Mouse (Mus musculus) MEL (cell line): ENCODE data around the gene Sec24d. TPM values are rescaled to one million over a fixed set of nuclear protein-coding genes. Genes with fewer than 3 reads are reported as not detected.

Source experiments
- DNase-seq: peaks from one replicate; pipeline ENCODE4 v3.0.0; 2011; ENCODE audit warnings: low read depth, low spot score
- H3K27ac ChIP-seq: 2 replicates; pipeline ENCODE4 v1.5.1; 2012; ENCODE audit warnings: low read depth, mild to moderate bottlenecking, control low read depth, low read length, moderate library complexity; ENCODE audit not compliant: control insufficient read depth
- H3K27me3 ChIP-seq, 2 experiments: fragments of 150-350 bp in 1 of 2; sonication (generic) in 1 of 2; 2 replicates each; pipeline ENCODE4 v1.6.1; 2012; ENCODE audit warnings: low read length in 2 of 2, mild to moderate bottlenecking in 2 of 2, improper control_type of control experiment in 1 of 2, moderate library complexity in 1 of 2; ENCODE audit not compliant: insufficient read depth in 2 of 2, control insufficient read depth in 1 of 2
- H3K36me3 ChIP-seq, 2 experiments: 2 replicates each; pipeline ENCODE4 v1.6.1; 2012 to 2014; ENCODE audit warnings: low read length in 2 of 2, improper control_type of control experiment in 1 of 2, inconsistent platforms in 1 of 2, mild to moderate bottlenecking in 1 of 2; ENCODE audit not compliant: insufficient read depth in 2 of 2, control insufficient read depth in 1 of 2
- H3K4me1 ChIP-seq, 2 experiments: fragments of 150-350 bp in 1 of 2; sonication (generic) in 1 of 2; 2 replicates each; pipeline ENCODE4 v1.6.1; 2012; ENCODE audit warnings: low read length in 2 of 2, improper control_type of control experiment in 1 of 2, mild to moderate bottlenecking in 1 of 2; ENCODE audit not compliant: insufficient read depth in 2 of 2, control insufficient read depth in 1 of 2
- H3K4me3 ChIP-seq, 2 experiments: fragments of 150-350 bp in 1 of 2; sonication (generic) in 1 of 2; 2 replicates each; pipeline ENCODE4 v1.5.1; 2012; ENCODE audit warnings: low read depth in 2 of 2, low read length in 2 of 2, mild to moderate bottlenecking in 2 of 2, moderate library complexity in 2 of 2, control low read depth in 1 of 2, improper control_type of control experiment in 1 of 2; ENCODE audit not compliant: control insufficient read depth in 1 of 2, insufficient read depth in 1 of 2
- H3K79me2 ChIP-seq: 2 replicates; pipeline ENCODE4 v1.6.1; 2012; ENCODE audit warnings: mild to moderate bottlenecking, low read length, moderate library complexity; ENCODE audit not compliant: control insufficient read depth, poor library complexity, insufficient read depth
- H3K9ac ChIP-seq: 2 replicates; pipeline ENCODE4 v1.6.1; 2012; ENCODE audit warnings: low read depth, mild to moderate bottlenecking, control low read depth, low read length, moderate library complexity; ENCODE audit not compliant: control insufficient read depth, poor library complexity, severe bottlenecking
- H3K9me3 ChIP-seq: fragments of 150-350 bp; sonication (generic); replicated peaks from 2 replicates; pipeline ENCODE4 v1.6.1; 2012; ENCODE audit warnings: mild to moderate bottlenecking, low read length, improper control_type of control experiment, moderate library complexity; ENCODE audit not compliant: insufficient read depth
- CTCF ChIP-seq, 3 experiments: IDR thresholded peaks in 2 of 3; conservative IDR thresholded peaks in 1 of 3; 2 replicates each; pipeline ENCODE4 v1.5.1; 2011 to 2012; ENCODE audit warnings: low read length in 3 of 3, low read depth in 2 of 3, mild to moderate bottlenecking in 2 of 3, improper control_type of control experiment in 1 of 3, inconsistent platforms in 1 of 3, mixed read lengths in 1 of 3, moderate library complexity in 1 of 3; ENCODE audit not compliant: control insufficient read depth in 1 of 3, insufficient read depth in 1 of 3, poor library complexity in 1 of 3, severe bottlenecking in 1 of 3
- E2F4 ChIP-seq: IDR thresholded peaks from 2 replicates; pipeline ENCODE4 v1.6.1; 2011; ENCODE audit warnings: low read depth, low read length, improper control_type of control experiment, borderline replicate concordance
- ELF1 ChIP-seq: IDR thresholded peaks from 2 replicates; pipeline ENCODE4 v1.6.1; 2014; ENCODE audit warnings: low read depth, mild to moderate bottlenecking, inconsistent platforms, low read length, improper control_type of control experiment, moderate library complexity
- ETS1 ChIP-seq: IDR thresholded peaks from 2 replicates; pipeline ENCODE4 v1.6.1; 2012; ENCODE audit warnings: low read depth, mild to moderate bottlenecking, inconsistent platforms, low read length, improper control_type of control experiment, moderate library complexity
- MAX ChIP-seq: IDR thresholded peaks from 2 replicates; pipeline ENCODE4 v1.6.1; 2011; ENCODE audit warnings: low read length, improper control_type of control experiment
- MAZ ChIP-seq: IDR thresholded peaks from 2 replicates; pipeline ENCODE4 v1.6.1; 2012; ENCODE audit warnings: low read depth, mild to moderate bottlenecking, inconsistent platforms, low read length, improper control_type of control experiment
- MXI1 ChIP-seq: IDR thresholded peaks from 2 replicates; pipeline ENCODE4 v1.6.1; 2011; ENCODE audit warnings: mild to moderate bottlenecking, low read depth, low read length, improper control_type of control experiment
- NELFE ChIP-seq: IDR thresholded peaks from 2 replicates; pipeline ENCODE4 v1.6.1; 2011; ENCODE audit warnings: low read depth, low read length, improper control_type of control experiment
- POLR2AphosphoS5 ChIP-seq: IDR thresholded peaks from 2 replicates; pipeline ENCODE4 v1.6.1; 2012; ENCODE audit warnings: low read depth, borderline replicate concordance, mild to moderate bottlenecking, inconsistent platforms, low read length, moderate library complexity, mixed read lengths
- RAD21 ChIP-seq: IDR thresholded peaks from 2 replicates; pipeline ENCODE4 v1.6.1; 2011; ENCODE audit warnings: mild to moderate bottlenecking, low read depth, low read length, improper control_type of control experiment
- RCOR1 ChIP-seq: IDR thresholded peaks from 2 replicates; pipeline ENCODE4 v1.6.1; 2012; ENCODE audit warnings: low read depth, mild to moderate bottlenecking, inconsistent platforms, low read length, improper control_type of control experiment
- SIN3A ChIP-seq: IDR thresholded peaks from 2 replicates; pipeline ENCODE4 v1.6.1; 2012; ENCODE audit warnings: low read length, improper control_type of control experiment, inconsistent platforms
- USF1 ChIP-seq: IDR thresholded peaks from 2 replicates; pipeline ENCODE4 v1.6.1; 2014; ENCODE audit warnings: low read depth, mild to moderate bottlenecking, inconsistent platforms, low read length, improper control_type of control experiment, moderate library complexity
- ZC3H11A ChIP-seq: IDR thresholded peaks from 2 replicates; pipeline ENCODE4 v1.6.1; 2012; ENCODE audit warnings: low read depth, mild to moderate bottlenecking, inconsistent platforms, low read length, improper control_type of control experiment
- ZNF384 ChIP-seq: IDR thresholded peaks from 2 replicates; pipeline ENCODE4 v1.6.1; 2012; ENCODE audit warnings: low read depth, mild to moderate bottlenecking, inconsistent platforms, low read length, improper control_type of control experiment
- polyA plus RNA-seq, 2 experiments: library from polyadenylated mRNA; stranded (reverse) in 1 of 2; unstranded in 1 of 2; fragments of >175 nt in 1 of 2; fragments of >200 nt in 1 of 2; gene quantifications; 2 replicates each; pipeline versions ENCODE4 v1.2.1 to v1.2.4; 2012; ENCODE audit warnings: low replicate concordance in 2 of 2, low read depth in 1 of 2; ENCODE audit not compliant: insufficient read length in 2 of 2, insufficient read depth in 1 of 2, missing spikeins in 1 of 2
- total RNA-seq: library from RNA; depleted of rRNA; stranded (reverse); fragments of 300-350 nt; gene quantifications from 2 replicates; pipeline ENCODE4 v1.2.3, GENCODE M21; 2012

Sec24d gene
- total and polyA plus RNA-seq, 3 experiments, result 10.3 to 23.9 TPM; not detected in 1

DNA sequence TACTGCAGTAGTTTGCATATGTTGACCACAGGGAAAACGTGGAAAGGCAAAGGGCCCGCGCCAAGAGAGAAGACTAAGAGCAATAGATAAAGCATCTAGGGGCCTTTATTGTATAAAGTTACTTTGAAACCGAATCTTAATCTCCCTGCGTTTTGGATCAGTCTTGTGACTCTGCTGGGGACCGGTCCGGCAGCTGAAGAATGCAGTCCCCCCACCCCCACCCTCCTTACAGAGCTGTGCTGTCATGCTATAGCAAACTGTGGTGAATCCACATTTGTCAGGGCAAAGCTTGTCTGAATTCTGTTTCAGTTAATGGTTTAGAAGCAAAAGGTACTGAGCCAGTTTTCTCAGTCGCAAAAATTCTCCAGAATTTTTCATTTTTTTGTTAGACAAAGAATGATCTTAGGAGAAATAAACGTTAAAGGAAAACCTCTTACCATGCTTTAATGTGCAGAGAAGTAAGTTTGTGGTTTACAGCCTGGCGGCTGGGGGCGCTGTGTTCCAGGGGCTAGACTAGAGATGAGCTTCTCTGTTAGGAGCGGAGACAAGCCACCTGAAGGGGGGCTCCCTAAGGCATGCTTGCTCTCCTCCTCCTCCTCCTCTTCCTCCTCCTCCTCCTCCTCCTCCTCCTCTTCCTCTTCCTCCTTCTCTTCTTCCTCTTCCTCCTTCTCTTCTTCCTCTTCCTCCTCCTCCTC lies 46.8 kb downstream of the Sec24d start:
- no peak overlapping the region for H3K4me3 ChIP-seq
- DNase-seq, result peak; percentile 25
- no peak overlapping the region for H3K9ac ChIP-seq
- H3K79me2 ChIP-seq, result no peaks in the 10 kb centered on the region
- H3K27ac ChIP-seq, result no peak overlapping the region
- no peaks in the 10 kb centered on the region for H3K27me3 ChIP-seq
- TF ChIP-seq CTCF (IDR thresholded peaks at IDR 0.05 in 2 of 3, conservative IDR thresholded peaks at IDR 0.05 in 1 of 3; ENCODE audit: control insufficient read depth in 1 of 3, insufficient read depth in 1 of 3, low read depth in 2 of 3, low read length in 3 of 3, poor library complexity in 1 of 3, severe bottlenecking in 1 of 3) (peak in 2 of 3 experiments; percentile 26 to 28; a peak in 3 of 6 replicates), ETS1 (no peak)
- TF ChIP-seq, all 39 proteins: peak for 1
- Histone ChIP-seq H3K9me3 (no peaks in the 10 kb centered on the region), H3K4me1 (peaks cover 10 to 12% of the 10 kb centered on the region in 2 experiments), H3K36me3 (peaks cover 0 to 15% of the 10 kb centered on the region in 2 experiments; a peak in 3 of 4 replicates)

DNA sequence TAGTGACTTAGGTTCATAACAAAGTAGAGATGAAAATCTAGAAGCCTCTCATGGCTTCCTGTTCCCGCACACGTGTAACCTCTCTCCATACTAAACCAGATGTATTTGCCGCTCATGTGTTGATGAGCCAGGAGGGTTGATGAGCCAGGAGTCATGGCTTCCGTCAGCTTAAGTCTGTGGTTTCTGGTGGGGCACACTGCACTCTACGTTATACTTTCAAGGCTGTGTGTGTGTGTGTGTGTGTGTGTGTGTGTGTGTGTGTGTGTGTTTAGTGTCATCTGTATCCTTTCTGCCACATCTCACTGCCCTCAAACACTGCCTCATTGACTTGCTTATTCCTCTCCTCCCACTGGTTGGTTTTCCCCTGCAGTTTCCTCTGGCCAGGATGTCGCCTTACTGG lies 48.8 kb downstream of the Sec24d start:
- Histone ChIP-seq H3K79me2 (no peaks in the 10 kb centered on the region), H3K4me1 (peaks cover 10 to 12% of the 10 kb centered on the region in 2 experiments), H3K36me3 (peaks cover 0 to 15% of the 10 kb centered on the region in 2 experiments; a peak in 2 of 4 replicates), H3K9ac (no peak overlapping the region), H3K9me3 (no peaks in the 10 kb centered on the region), H3K27ac (no peak overlapping the region), H3K27me3 (no peaks in the 10 kb centered on the region), H3K4me3 (no peak overlapping the region)
- DNase-seq, result no peak
- TF ChIP-seq NELFE, result no peak
- no peak for TF ChIP-seq RAD21
- TF ChIP-seq POLR2AphosphoS5, result no peak
- no peak for TF ChIP-seq ZNF384
- no peak for TF ChIP-seq RCOR1
- no peak for TF ChIP-seq MXI1
- TF ChIP-seq ELF1, result no peak
- TF ChIP-seq MAZ, result no peak
- no peak for TF ChIP-seq MAX
- no peak for TF ChIP-seq ZC3H11A
- TF ChIP-seq USF1, result no peak
- no peak for TF ChIP-seq E2F4
- TF ChIP-seq SIN3A, result no peak
- TF ChIP-seq CTCF (IDR thresholded peaks at IDR 0.05 in 2 of 3, conservative IDR thresholded peaks at IDR 0.05 in 1 of 3; ENCODE audit: control insufficient read depth in 1 of 3, insufficient read depth in 1 of 3, low read depth in 2 of 3, low read length in 3 of 3, poor library complexity in 1 of 3, severe bottlenecking in 1 of 3), result no peak
